Mouse (Mus musculus): ENCODE measurements around the gene Zfp58. TPM values are rescaled to one million over a fixed set of nuclear protein-coding genes. Genes with fewer than 3 reads are reported as not detected.
"Not testable (repeated sequence)": the region's sequence is repeated elsewhere in the genome, so short reads cannot be mapped to it uniquely, and the experiment has no call there.

The Zfp58 gene
- 1 to 10 TPM; 3.4 to 4.2 TPM for total RNA-seq (2021)
- long read RNA-seq, experiment 1, partial matches to known transcripts: 0 of 4 reads
- long read RNA-seq, experiment 1, other reads (novel, unspliced or antisense): 1 of 4 reads
- long read RNA-seq, experiment 2, partial matches to known transcripts: 0 of 4 reads
- long read RNA-seq, experiment 2, other reads (novel, unspliced or antisense): 1 of 4 reads

- DNase-seq (ENCODE audit: low spot score): peak; percentile 90
Observed at GRCm38 (mm10) chr13:67500084-67500719, at the start of gene Zfp58. TSS of gene Zfp58 (minus strand) at chr13:67500555.

- DNase-seq (ENCODE audit: low spot score): no peak
Observed at GRCm38 (mm10) chr13:67545941-67546340, 45.6 kb upstream of the Zfp58 start.

- no peak for DNase-seq (ENCODE audit: low spot score)
Observed at GRCm38 (mm10) chr13:67527049-67527730, 26.8 kb upstream of the Zfp58 start.

- peak; percentile 94 for DNase-seq (ENCODE audit: low spot score)
Observed at GRCm38 (mm10) chr13:67525753-67526410, 25.5 kb upstream of the Zfp58 start, which contains the start of the genes Gm26965 and Zfp87. TSS of gene Gm26965 (minus strand) at chr13:67526151. TSS of gene Zfp87 (minus strand) at chr13:67526177.

- no peak for DNase-seq (ENCODE audit: low spot score)
Observed at GRCm38 (mm10) chr13:67500908-67501307, 553 bp upstream of the Zfp58 start.

- DNase-seq (ENCODE audit: low spot score): no peak
Observed at GRCm38 (mm10) chr13:67495631-67496030, 4.7 kb downstream of the Zfp58 start.

- DNase-seq (ENCODE audit: low spot score): peak; percentile 4
Observed at GRCm38 (mm10) chr13:67484424-67484811, 15.9 kb downstream of the Zfp58 start.

GRCm38 (mm10) chr13:67483625-67484423 is 16.5 kb downstream of the Zfp58 start, which contains the start of gene Zfp874b:
TSS of gene Zfp874b (minus strand) at chr13:67484258.
- peak; percentile 94 for DNase-seq (ENCODE audit: low spot score)

- DNase-seq (ENCODE audit: low spot score): no peak
Observed at GRCm38 (mm10) chr13:67481528-67481927, 18.8 kb downstream of the Zfp58 start.

- DNase-seq (ENCODE audit: low spot score): no peak
Observed at GRCm38 (mm10) chr13:67469274-67469673, 31.1 kb downstream of the Zfp58 start.

- DNase-seq (ENCODE audit: low spot score): not testable (repeated sequence)
Observed at GRCm38 (mm10) chr13:67463506-67464185, 36.7 kb downstream of the Zfp58 start.

GRCm38 (mm10) chr13:67452021-67452309 is 48.4 kb downstream of the Zfp58 start:
- DNase-seq (ENCODE audit: low spot score): peak; percentile 1

GRCm38 (mm10) chr13:67451172-67452020 is 49.0 kb downstream of the Zfp58 start, which contains the start of gene Zfp874a:
TSS of gene Zfp874a (minus strand) at chr13:67451624.
- peak; percentile 95 for DNase-seq (ENCODE audit: low spot score)

Other genes starting within 250 kb of the Zfp58 start
- gene Zfp458, start 222.1 kb downstream of the Zfp58 start, total RNA-seq (2021): 1 to 10 TPM; 1.0 to 1.5 TPM
- 1 to 10 TPM; 5.1 to 5.4 TPM for gene Zfp457, start 194.1 kb downstream of the Zfp58 start, total RNA-seq (2021)
- 1 to 10 TPM; 1.6 to 2.0 TPM for gene Zfp595, start 168.0 kb downstream of the Zfp58 start, total RNA-seq (2021)
- gene Gm28044, start 140.0 kb downstream of the Zfp58 start, total RNA-seq (2021): under 1 TPM; 0.78 to 0.93 TPM
- gene Zfp953, start 139.9 kb downstream of the Zfp58 start, total RNA-seq (2021): under 1 TPM; 0.71 to 0.73 TPM
- under 1 TPM in 1 of 2 experiments, not detected in 1; 0.47 TPM for gene Gm28041, start 124.8 kb downstream of the Zfp58 start, total RNA-seq (2021)
- gene Zfp456, start 124.7 kb downstream of the Zfp58 start, total RNA-seq (2021): under 1 TPM; 0.14 to 0.34 TPM
- gene Zfp429, start 100.7 kb downstream of the Zfp58 start, total RNA-seq (2021): 1 to 10 TPM; 1.6 to 2.0 TPM
- gene Zfp459, start 79.1 kb downstream of the Zfp58 start, total RNA-seq (2021): under 1 TPM; 0.27 to 0.81 TPM
- 1 to 10 TPM; 6.6 to 8.0 TPM for gene Zfp874a, start 48.9 kb downstream of the Zfp58 start, total RNA-seq (2021)
- 10 to 100 TPM; 14.2 to 19.2 TPM for gene Zfp874b, start 16.3 kb downstream of the Zfp58 start, total RNA-seq (2021)
- gene Gm26965, start 25.6 kb upstream of the Zfp58 start, total RNA-seq (2021): not detected
- gene Zfp87, start 25.6 kb upstream of the Zfp58 start, total RNA-seq (2021): 1 to 10 TPM; 3.0 to 3.8 TPM
- 1 to 10 TPM; 1.6 to 1.9 TPM for gene Zfp748, start 53.3 kb upstream of the Zfp58 start, total RNA-seq (2021)
- gene Zfp729b, start 109.2 kb upstream of the Zfp58 start, total RNA-seq (2021): 1 to 10 TPM; 2.7 to 2.9 TPM
- gene Gm49345, start 137.2 kb upstream of the Zfp58 start, total RNA-seq (2021): under 1 TPM; 0.17 to 0.80 TPM
- 1 to 10 TPM; 2.8 to 3.5 TPM for gene Zfp729a, start 137.2 kb upstream of the Zfp58 start, total RNA-seq (2021)
- 1 to 10 TPM; 2.5 to 2.9 TPM for gene Zfp738, start 186.5 kb upstream of the Zfp58 start, total RNA-seq (2021)
- 1 to 10 TPM; 4.7 to 4.9 TPM for gene Zfp65, start 228.6 kb upstream of the Zfp58 start, total RNA-seq (2021)